ENCODE assay signal across 13 mouse cellular contexts in the genomic region with DNA sequence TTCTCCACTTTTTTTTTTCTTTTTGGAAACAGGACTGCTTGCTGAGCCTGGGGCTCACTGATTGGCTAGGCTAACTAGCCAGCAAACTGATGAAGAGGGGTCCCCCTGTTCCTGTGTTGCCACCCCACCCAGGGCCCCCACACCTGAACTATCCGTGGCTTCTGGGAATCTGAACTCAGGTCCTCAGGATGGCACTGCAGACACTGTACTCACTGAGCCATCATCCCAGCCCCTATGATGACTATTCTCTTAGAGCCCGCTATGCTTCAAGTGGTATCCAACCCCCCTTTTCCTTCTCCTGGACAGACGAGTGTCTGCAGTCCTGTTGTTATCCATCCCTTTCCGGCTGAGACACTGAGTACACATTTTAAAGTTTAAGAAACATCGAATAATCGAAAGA.
DNase-seq lines count a peak whose midpoint lies in the region; ATAC-seq lines count a peak whose summit lies in the region.
"Had no signal": no experiment of that assay in that cellular context is flagged by ENCODE, and none has a peak within 500 bp of the region (broad histone marks: within the 10 kb centered on the region; RNA-seq: fewer than 3 reads in every experiment).

No protein-coding gene starts in this region.

- 51% methylated on average over 6 of the region's 6 CpGs for WGBS in heart, embryonic 14.5 days
- 33% methylated on average over 6 of the region's 6 CpGs for WGBS in embryonic facial prominence, embryonic 12.5 days
- 27% methylated on average over 6 of the region's 6 CpGs for WGBS in embryonic facial prominence, embryonic 15.5 days
- WGBS in limb, embryonic 13.5 days, result 38% methylated on average over 6 of the region's 6 CpGs

- intact Hi-C loops in heart, postnatal 36 days (cut with DNase I), result no loop called here

- peaks cover 38 to 58% of the 10 kb centered on the region in 2 experiments for H3K4me1 ChIP-seq in heart, embryonic 14.5 days (ENCODE audit: control insufficient read depth in 2 of 2, insufficient read depth in 2 of 2, low read length in 2 of 2)
- H3K4me1 ChIP-seq in embryonic facial prominence, embryonic 12.5 days, result peaks cover 56% of the 10 kb centered on the region
- H3K4me1 ChIP-seq in embryonic facial prominence, embryonic 15.5 days, result peaks cover 51% of the 10 kb centered on the region
- peaks cover 58% of the 10 kb centered on the region for H3K4me1 ChIP-seq in limb, embryonic 13.5 days

- DNase-seq in heart, postnatal 36 days, result no peak
- no peak for DNase-seq in thymus, postnatal 36 days
- DNase-seq in frontal cortex, postnatal 36 days (ENCODE audit: low spot score in 2 of 2), result no peak
- DNase-seq: cerebellum, adult 11 months; cerebellum, postnatal 36 days; spleen, adult 18-20 months had no signal

- H3K4me2 ChIP-seq in heart, embryonic 14.5 days (ENCODE audit: low read length), result peak overlapping the region; percentile 24; the same call in 1 of the 2 replicates
- H3K4me2 ChIP-seq in embryonic facial prominence, embryonic 12.5 days (replicated peaks), result no peak overlapping the region
- H3K4me2 ChIP-seq in embryonic facial prominence, embryonic 15.5 days (replicated peaks), result no peak overlapping the region
- peak overlapping the region; percentile 12 for H3K4me2 ChIP-seq in limb, embryonic 13.5 days (replicated peaks)
- H3K4me2 ChIP-seq: midbrain, embryonic 15.5 days; neural tube, embryonic 12.5 days had no signal

- peak overlapping the region; percentile 54 to 81 for H3K27ac ChIP-seq in heart, embryonic 14.5 days (replicated peaks in 1 of 2; ENCODE audit: control insufficient read depth in 1 of 2, insufficient read depth in 1 of 2, low read depth in 2 of 2, low read length in 2 of 2)
- peak overlapping the region; percentile 94 for H3K27ac ChIP-seq in embryonic facial prominence, embryonic 12.5 days
- peak overlapping the region; percentile 52 for H3K27ac ChIP-seq in embryonic facial prominence, embryonic 15.5 days (replicated peaks)
- peak overlapping the region; percentile 86 for H3K27ac ChIP-seq in limb, embryonic 13.5 days
- H3K27ac ChIP-seq: midbrain, embryonic 15.5 days; neural tube, embryonic 12.5 days had no signal

- no peaks in the 10 kb centered on the region for H3K36me3 ChIP-seq in heart, embryonic 14.5 days (ENCODE audit: control insufficient read depth, insufficient read depth, low read length)
- no peaks in the 10 kb centered on the region for H3K36me3 ChIP-seq in embryonic facial prominence, embryonic 12.5 days
- no peaks in the 10 kb centered on the region for H3K36me3 ChIP-seq in embryonic facial prominence, embryonic 15.5 days
- H3K36me3 ChIP-seq in limb, embryonic 13.5 days, result no peaks in the 10 kb centered on the region
- H3K36me3 ChIP-seq: midbrain, embryonic 15.5 days; neural tube, embryonic 12.5 days had no signal

- H3K27me3 ChIP-seq in heart, embryonic 14.5 days (ENCODE audit: control insufficient read depth, insufficient read depth, low read length), result no peaks in the 10 kb centered on the region
- no peaks in the 10 kb centered on the region for H3K27me3 ChIP-seq in embryonic facial prominence, embryonic 12.5 days
- no peaks in the 10 kb centered on the region for H3K27me3 ChIP-seq in embryonic facial prominence, embryonic 15.5 days
- H3K27me3 ChIP-seq in limb, embryonic 13.5 days, result no peaks in the 10 kb centered on the region

- ATAC-seq in heart, embryonic 14.5 days (ENCODE audit: insufficient number of reproducible peaks, insufficient read depth, low FRiP score, low read depth), result no peak
- ATAC-seq in embryonic facial prominence, embryonic 12.5 days (ENCODE audit: insufficient number of reproducible peaks, insufficient read depth, low FRiP score, low TSS enrichment), result 0 out of 2 replicates have a peak, but pooled peaks have one; percentile 7
- no peak for ATAC-seq in embryonic facial prominence, embryonic 15.5 days (ENCODE audit: insufficient number of reproducible peaks, low FRiP score, low TSS enrichment, low read depth)
- ATAC-seq in limb, embryonic 13.5 days (ENCODE audit: low FRiP score, low read depth), result peak; percentile 44; the same call in 1 of the 2 replicates
- ATAC-seq: midbrain, embryonic 15.5 days had no signal

- peak overlapping the region; percentile 44; the same call in 1 of the 2 replicates for H3K9ac ChIP-seq in heart, embryonic 14.5 days (ENCODE audit: low read length)
- H3K9ac ChIP-seq in embryonic facial prominence, embryonic 12.5 days, result no peak overlapping the region
- no peak overlapping the region for H3K9ac ChIP-seq in embryonic facial prominence, embryonic 15.5 days
- H3K9ac ChIP-seq in limb, embryonic 13.5 days, result no peak overlapping the region
- H3K9ac ChIP-seq: midbrain, embryonic 15.5 days; neural tube, embryonic 12.5 days had no signal

- H3K4me3 ChIP-seq in heart, embryonic 14.5 days (ENCODE audit: control insufficient read depth in 1 of 2, insufficient read depth in 1 of 2, low read depth in 1 of 2, low read length in 2 of 2), result no peak overlapping the region
- H3K4me3 ChIP-seq in embryonic facial prominence, embryonic 12.5 days, result no peak overlapping the region
- no peak overlapping the region for H3K4me3 ChIP-seq in embryonic facial prominence, embryonic 15.5 days (replicated peaks)
- no peak overlapping the region for H3K4me3 ChIP-seq in limb, embryonic 13.5 days
- H3K4me3 ChIP-seq: erythroblast, embryonic 14.5 days; midbrain, embryonic 15.5 days; neural tube, embryonic 12.5 days had no signal

- H3K9me3 ChIP-seq in heart, embryonic 14.5 days (ENCODE audit: control insufficient read depth, low read length), result no peaks in the 10 kb centered on the region
- no peaks in the 10 kb centered on the region for H3K9me3 ChIP-seq in embryonic facial prominence, embryonic 12.5 days
- H3K9me3 ChIP-seq in embryonic facial prominence, embryonic 15.5 days (replicated peaks), result no peaks in the 10 kb centered on the region
- H3K9me3 ChIP-seq in limb, embryonic 13.5 days, result no peaks in the 10 kb centered on the region
- H3K9me3 ChIP-seq: midbrain, embryonic 15.5 days; neural tube, embryonic 12.5 days had no signal

Comparison
In these comparisons a context has a peak if more than half of its experiments do, and no peak if none do; other contexts are left out.
1. ATAC-seq: peak in embryonic facial prominence, embryonic 12.5 days (single experiment) and limb, embryonic 13.5 days (single experiment); none in heart, embryonic 14.5 days (single experiment) and embryonic facial prominence, embryonic 15.5 days (single experiment).
2. H3K4me2 ChIP-seq: peak in heart, embryonic 14.5 days (single experiment) and limb, embryonic 13.5 days (single experiment); none in embryonic facial prominence, embryonic 12.5 days (single experiment) and embryonic facial prominence, embryonic 15.5 days (single experiment).
3. Peak in every context shown above with its lines, with median percentiles within 50 percentile points of each other: H3K27ac ChIP-seq.